Mouse (Mus musculus): Measurements from ENCODE around the gene Eif2s3y. TPM values are rescaled to one million over a fixed set of nuclear protein-coding genes. Genes with fewer than 3 reads are reported as not detected.

The Eif2s3y gene
- polyA plus RNA-seq (2014; fragmentation: Illumina TruSeq; extraction: RNeasy Lipid Tissue Mini Kit (QIAGEN cat#74804); ENCODE audit: insufficient read depth, low read depth, low replicate concordance), result not detected

DNA sequence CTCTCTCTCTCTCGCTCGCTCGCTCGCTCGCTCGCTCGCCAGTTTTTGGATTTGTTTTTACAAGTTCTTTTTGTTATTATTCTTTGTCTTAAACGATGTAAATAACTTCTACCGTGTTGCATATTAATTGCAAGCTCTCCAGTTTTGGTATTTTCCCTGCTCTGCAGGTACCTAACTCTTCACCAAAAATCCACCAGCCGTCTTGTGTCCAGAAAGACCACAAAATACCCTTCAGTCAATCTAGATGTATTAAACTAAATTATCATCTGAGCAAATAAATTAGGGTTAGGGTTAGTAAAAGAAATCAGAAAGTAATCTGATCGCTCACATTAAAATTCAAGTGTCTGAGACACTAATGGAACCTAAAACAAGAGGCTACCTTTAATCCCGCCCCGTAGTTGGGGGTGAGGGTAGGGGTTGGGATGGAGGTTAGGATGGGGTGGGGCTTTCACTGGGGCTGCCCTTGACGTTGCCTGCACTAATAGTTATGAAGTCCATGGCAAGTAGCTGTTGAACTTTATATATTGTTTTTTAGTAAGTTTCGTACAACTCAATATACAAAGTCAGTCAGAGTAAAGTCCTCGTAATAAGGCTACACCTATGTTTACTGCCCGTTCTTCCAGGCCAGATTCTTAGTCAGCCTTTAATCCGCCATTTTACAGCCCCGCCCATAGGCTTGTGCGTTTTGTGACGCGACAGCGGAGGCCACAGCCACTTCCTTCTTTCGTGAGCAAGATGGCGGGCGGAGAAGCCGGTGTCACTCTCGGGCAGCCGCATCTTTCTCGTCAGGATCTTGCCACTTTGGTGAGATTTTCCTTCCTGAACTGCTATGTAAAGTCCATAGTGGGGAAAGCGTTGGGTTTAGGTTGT is at the start of gene Eif2s3y:
TSS of gene Eif2s3y (plus strand) at position 662 of the 870 bp plus-strand sequence.

Other genes starting within 250 kb of the Eif2s3y start
- gene Zfy1, start 213.1 kb upstream of the Eif2s3y start, polyA plus RNA-seq (2014; fragmentation: Illumina TruSeq; extraction: RNeasy Lipid Tissue Mini Kit (QIAGEN cat#74804); ENCODE audit: insufficient read depth, low read depth, low replicate concordance), result not detected
- gene Uba1y, start 191.9 kb upstream of the Eif2s3y start, polyA plus RNA-seq (2014; fragmentation: Illumina TruSeq; extraction: RNeasy Lipid Tissue Mini Kit (QIAGEN cat#74804); ENCODE audit: insufficient read depth, low read depth, low replicate concordance), result not detected
- gene Kdm5d, start 112.8 kb upstream of the Eif2s3y start, polyA plus RNA-seq (2014; fragmentation: Illumina TruSeq; extraction: RNeasy Lipid Tissue Mini Kit (QIAGEN cat#74804); ENCODE audit: insufficient read depth, low read depth, low replicate concordance), result not detected
- gene Uty, start 235.2 kb downstream of the Eif2s3y start, polyA plus RNA-seq (2014; fragmentation: Illumina TruSeq; extraction: RNeasy Lipid Tissue Mini Kit (QIAGEN cat#74804); ENCODE audit: insufficient read depth, low read depth, low replicate concordance), result not detected

Measured in lung, adult 10 weeks (tissue).